ENCODE assay signal across 29 mouse cellular contexts in the genomic region with DNA sequence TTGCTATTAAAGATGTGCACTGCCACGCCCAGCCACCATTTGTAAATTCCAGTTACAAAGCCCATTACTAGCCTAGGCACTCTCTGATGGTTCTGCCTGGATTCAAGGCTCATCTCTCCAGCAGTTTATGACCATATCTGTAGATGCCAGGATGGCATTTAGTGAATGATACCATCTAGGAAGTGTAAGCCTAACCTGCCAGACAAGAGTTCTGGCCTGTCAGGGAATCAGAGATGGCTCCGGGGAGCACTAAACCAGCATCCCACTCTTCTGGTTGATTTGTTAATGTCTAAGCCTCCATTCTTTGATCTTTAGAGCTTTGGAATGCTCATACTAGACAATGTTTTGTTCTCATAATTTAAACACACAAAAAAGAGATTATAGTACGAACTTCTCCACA. TPM values are rescaled to one million over a fixed set of nuclear protein-coding genes. Genes with fewer than 3 reads are reported as not detected.
"Had no signal": no experiment of that assay in that cellular context is flagged by ENCODE, and none has a peak within 500 bp of the region (broad histone marks: within the 10 kb centered on the region; RNA-seq: fewer than 3 reads in every experiment).

No protein-coding gene starts in this region.

- ATAC-seq: forebrain, embryonic 13.5 days; forebrain, embryonic 14.5 days; forebrain, embryonic 15.5 days; forebrain, embryonic 16.5 days; forebrain, postnatal 0 days had no signal

- H3K4me1 ChIP-seq: embryonic facial prominence, embryonic 12.5 days; embryonic facial prominence, embryonic 13.5 days; embryonic facial prominence, embryonic 15.5 days; forebrain, embryonic 12.5 days; forebrain, embryonic 13.5 days; forebrain, embryonic 15.5 days; heart, embryonic 10.5 days had no signal

- DNase-seq: cerebellum, adult 2 months; cerebellum, adult 8-10 months; cerebellum, postnatal 10 days; cerebellum, postnatal 25 days; cerebellum, postnatal 36 days; embryo, embryonic 11 days; forebrain, postnatal 0 days; gastrocnemius, adult 2 months; gastrocnemius, postnatal 10 days; gastrocnemius, postnatal 14 days; gastrocnemius, postnatal 25 days; gastrocnemius, postnatal 36 days; heart, adult 18-20 months; heart, adult 2 months had no signal

- H3K9ac ChIP-seq: embryonic facial prominence, embryonic 12.5 days; embryonic facial prominence, embryonic 13.5 days; embryonic facial prominence, embryonic 15.5 days; forebrain, embryonic 12.5 days; forebrain, embryonic 13.5 days; forebrain, embryonic 15.5 days; forebrain, postnatal 0 days had no signal

- H3K36me3 ChIP-seq: embryonic facial prominence, embryonic 10.5 days; embryonic facial prominence, embryonic 12.5 days; embryonic facial prominence, embryonic 13.5 days; embryonic facial prominence, embryonic 15.5 days; forebrain, embryonic 10.5 days; forebrain, embryonic 12.5 days; forebrain, embryonic 15.5 days; heart, embryonic 10.5 days had no signal

- H3K27ac ChIP-seq: embryonic facial prominence, embryonic 10.5 days; embryonic facial prominence, embryonic 12.5 days; embryonic facial prominence, embryonic 13.5 days; embryonic facial prominence, embryonic 15.5 days; forebrain, embryonic 10.5 days; forebrain, embryonic 12.5 days; forebrain, embryonic 13.5 days; forebrain, embryonic 15.5 days; gastrocnemius, adult 2 months; heart, adult 2 months; heart, embryonic 10.5 days had no signal

- H3K4me2 ChIP-seq: embryonic facial prominence, embryonic 12.5 days; embryonic facial prominence, embryonic 13.5 days; embryonic facial prominence, embryonic 15.5 days; forebrain, embryonic 12.5 days; forebrain, embryonic 13.5 days; forebrain, embryonic 15.5 days had no signal

- H3K4me3 ChIP-seq: embryonic facial prominence, embryonic 10.5 days; embryonic facial prominence, embryonic 12.5 days; embryonic facial prominence, embryonic 13.5 days; embryonic facial prominence, embryonic 15.5 days; erythroblast, embryonic 14.5 days; forebrain, embryonic 10.5 days; forebrain, embryonic 12.5 days; forebrain, embryonic 13.5 days; forebrain, embryonic 15.5 days; gastrocnemius, adult 2 months; heart, adult 2 months; heart, embryonic 10.5 days had no signal

- H3K27me3 ChIP-seq: embryonic facial prominence, embryonic 12.5 days; embryonic facial prominence, embryonic 13.5 days; embryonic facial prominence, embryonic 15.5 days; forebrain, embryonic 12.5 days; forebrain, embryonic 13.5 days; forebrain, embryonic 15.5 days had no signal

- H3K9me3 ChIP-seq: embryonic facial prominence, embryonic 10.5 days; embryonic facial prominence, embryonic 12.5 days; embryonic facial prominence, embryonic 13.5 days; embryonic facial prominence, embryonic 15.5 days; forebrain, embryonic 10.5 days; forebrain, embryonic 12.5 days; forebrain, embryonic 13.5 days; forebrain, embryonic 15.5 days; heart, embryonic 10.5 days had no signal

RNA-seq across cellular contexts. Expression of a gene that starts 55.1 kb away (rescaled TPM):
- polyA plus RNA-seq: cerebellum, adult 2 months; embryonic facial prominence, embryonic 10.5 days; embryonic facial prominence, embryonic 11.5 days; embryonic facial prominence, embryonic 12.5 days; embryonic facial prominence, embryonic 13.5 days; embryonic facial prominence, embryonic 14.5 days; embryonic facial prominence, embryonic 15.5 days; erythroblast, embryonic 14.5 days; forebrain, embryonic 10.5 days; forebrain, embryonic 11.5 days; forebrain, embryonic 12.5 days; forebrain, embryonic 13.5 days; forebrain, embryonic 16.5 days; heart, adult 2 months; heart, embryonic 10.5 days had no signal
